In genomic region chr6:38547707-38548106, GRCm38 (mm10) we compare ENCODE assay signal across 12 mouse cellular contexts.
"Had no signal": no experiment of that assay in that cellular context is flagged by ENCODE, and none has a peak within 500 bp of the region (broad histone marks: within the 10 kb centered on the region; RNA-seq: fewer than 3 reads in every experiment).

No protein-coding gene starts in this region.

- H3K4me2 ChIP-seq: limb, embryonic 12.5 days; liver, embryonic 13.5 days; lung, embryonic 15.5 days; midbrain, embryonic 13.5 days had no signal

- H3K9me3 ChIP-seq: limb, embryonic 12.5 days; liver, embryonic 13.5 days; lung, embryonic 15.5 days; midbrain, embryonic 13.5 days had no signal

- H3K27ac ChIP-seq: layer of hippocampus, adult 2 months; limb, embryonic 12.5 days; liver, embryonic 13.5 days; lung, embryonic 15.5 days; midbrain, embryonic 13.5 days; stomach, postnatal 0 days had no signal

- H3K9ac ChIP-seq: limb, embryonic 12.5 days; liver, embryonic 13.5 days; liver, postnatal 0 days; lung, embryonic 15.5 days; midbrain, embryonic 13.5 days had no signal

- DNase-seq: kidney, postnatal 4 days; liver; liver, embryonic 13.5 days; liver, postnatal 0 days; lung, postnatal 36 days; right cerebral cortex, adult 18-20 months; thymus, postnatal 4 days had no signal

- H3K27me3 ChIP-seq: limb, embryonic 12.5 days; liver, embryonic 13.5 days; lung, embryonic 15.5 days; midbrain, embryonic 13.5 days had no signal

- H3K36me3 ChIP-seq: limb, embryonic 12.5 days; liver, embryonic 13.5 days; lung, embryonic 15.5 days; midbrain, embryonic 13.5 days had no signal

- ATAC-seq: liver, postnatal 0 days; midbrain, embryonic 13.5 days had no signal

- H3K4me1 ChIP-seq: limb, embryonic 12.5 days had no signal

- H3K4me3 ChIP-seq: layer of hippocampus, adult 2 months; limb, embryonic 12.5 days; liver, embryonic 13.5 days; lung, embryonic 15.5 days; midbrain, embryonic 13.5 days had no signal
